Mouse (Mus musculus) embryonic facial prominence, embryonic 12.5 days (tissue): ENCODE data around the gene Sec22a. TPM values are rescaled to one million over a fixed set of nuclear protein-coding genes. Genes with fewer than 3 reads are reported as not detected.

Experiments
- ATAC-seq: fragments of 200-750 bp; cut with Nextera tagmentation; 2 replicates; pipeline ENCODE4 v1.8.0; 2017; ENCODE audit not compliant: insufficient number of reproducible peaks, insufficient read depth, low FRiP score, low TSS enrichment
- H3K27ac ChIP-seq: fragments of 300-500 bp; sonication (generic); 2 replicates; pipeline ENCODE4 v1.5.1; 2016; ENCODE audit warnings: mild to moderate bottlenecking
- H3K27me3 ChIP-seq: fragments of 300-500 bp; sonication (generic); 2 replicates; pipeline ENCODE4 v1.6.1; 2016; ENCODE audit warnings: mild to moderate bottlenecking, moderate library complexity
- H3K36me3 ChIP-seq: fragments of 300-500 bp; sonication (generic); 2 replicates; pipeline ENCODE4 v1.6.1; 2016; ENCODE audit warnings: mild to moderate bottlenecking
- H3K4me1 ChIP-seq: fragments of 300-500 bp; sonication (generic); 2 replicates; pipeline ENCODE4 v1.6.1; 2016
- H3K4me2 ChIP-seq: fragments of 300-500 bp; sonication (generic); replicated peaks from 2 replicates; pipeline ENCODE4 v1.6.1; 2016; ENCODE audit warnings: mild to moderate bottlenecking, moderate library complexity
- H3K4me3 ChIP-seq: fragments of 300-500 bp; sonication (generic); 2 replicates; pipeline ENCODE4 v1.5.1; 2016; ENCODE audit warnings: mild to moderate bottlenecking
- H3K9ac ChIP-seq: fragments of 300-500 bp; sonication (generic); 2 replicates; pipeline ENCODE4 v1.6.1; 2016; ENCODE audit warnings: mild to moderate bottlenecking, moderate library complexity
- H3K9me3 ChIP-seq: fragments of 300-500 bp; sonication (generic); 2 replicates; pipeline ENCODE4 v1.6.1; 2016; ENCODE audit warnings: mild to moderate bottlenecking, moderate library complexity
- WGBS: fragments of 180-500 bp; shearing (Covaris S2); methylation state at CpG from one replicate; pipeline ENCODE4 v1.1.7; 2016; 5-methylcytosine and 5-hydroxymethylcytosine counted together
- polyA plus RNA-seq: library from polyadenylated mRNA; unstranded; fragments of >200 nt; fragmentation: Nextera tagmentation; extraction: Ambion mirVana; gene quantifications from 2 replicates; pipeline ENCODE4 v1.2.1, GENCODE M21; 2016

Sec22a gene
- polyA plus RNA-seq, 1 experiment from 2014 or later = 44.1 TPM

GRCm38 (mm10) chr16:35308486-35309143 lies 55.1 kb downstream of the Sec22a start:
- Histone ChIP-seq H3K27ac (no peak overlapping the region), H3K36me3 (peaks cover 12% of the 10 kb centered on the region; the same call in 1 of the 2 replicates), H3K4me3 (no peak overlapping the region), H3K9ac (no peak overlapping the region), H3K4me1 (no peaks in the 10 kb centered on the region), H3K4me2 (no peak overlapping the region), H3K27me3 (no peaks in the 10 kb centered on the region), H3K9me3 (no peaks in the 10 kb centered on the region)
- WGBS = 85% methylated on average over 6 of the region's 6 CpGs
- ATAC-seq = no peak

- no peak overlapping the region for H3K9ac ChIP-seq
- no peaks in the 10 kb centered on the region for H3K9me3 ChIP-seq
- no peak for ATAC-seq
- no peak overlapping the region for H3K27ac ChIP-seq
- no peak overlapping the region for H3K4me3 ChIP-seq
- H3K4me1 ChIP-seq = no peaks in the 10 kb centered on the region
- no peaks in the 10 kb centered on the region for H3K27me3 ChIP-seq
- WGBS = 80% methylated on average over 6 of the region's 6 CpGs
- H3K36me3 ChIP-seq = peaks cover 10% of the 10 kb centered on the region; the same call in 1 of the 2 replicates
- no peak overlapping the region for H3K4me2 ChIP-seq
Observed at GRCm38 (mm10) chr16:35308016-35308415, 55.7 kb downstream of the Sec22a start.

- Histone ChIP-seq H3K36me3 (peaks cover 7% of the 10 kb centered on the region; the same call in 1 of the 2 replicates), H3K4me3 (no peak overlapping the region), H3K27ac (no peak overlapping the region), H3K9ac (no peak overlapping the region), H3K4me1 (no peaks in the 10 kb centered on the region), H3K27me3 (no peaks in the 10 kb centered on the region), H3K9me3 (no peaks in the 10 kb centered on the region), H3K4me2 (no peak overlapping the region)
- 78% methylated on average over 2 of the region's 2 CpGs for WGBS
- ATAC-seq = no peak
Observed at GRCm38 (mm10) chr16:35307331-35307730, 56.4 kb downstream of the Sec22a start.

GRCm38 (mm10) chr16:35306631-35307030 lies 57.1 kb downstream of the Sec22a start:
- no peaks in the 10 kb centered on the region for H3K4me1 ChIP-seq
- no peak overlapping the region for H3K27ac ChIP-seq
- no peak overlapping the region for H3K4me3 ChIP-seq
- H3K9ac ChIP-seq = no peak overlapping the region
- H3K27me3 ChIP-seq = no peaks in the 10 kb centered on the region
- peaks cover 7% of the 10 kb centered on the region; the same call in 1 of the 2 replicates for H3K36me3 ChIP-seq
- WGBS = 82% methylated on average over 2 of the region's 2 CpGs
- H3K9me3 ChIP-seq = no peaks in the 10 kb centered on the region
- H3K4me2 ChIP-seq = no peak overlapping the region
- no peak for ATAC-seq

GRCm38 (mm10) chr16:35305226-35305625 lies 58.5 kb downstream of the Sec22a start:
- no peak overlapping the region for H3K4me3 ChIP-seq
- no peak overlapping the region for H3K4me2 ChIP-seq
- H3K27ac ChIP-seq = no peak overlapping the region
- H3K9ac ChIP-seq = no peak overlapping the region
- WGBS = 86% methylated on average over 7 of the region's 7 CpGs
- H3K27me3 ChIP-seq = no peaks in the 10 kb centered on the region
- H3K4me1 ChIP-seq = no peaks in the 10 kb centered on the region
- peaks cover 7% of the 10 kb centered on the region; the same call in 1 of the 2 replicates for H3K36me3 ChIP-seq
- no peak for ATAC-seq
- no peaks in the 10 kb centered on the region for H3K9me3 ChIP-seq

- ATAC-seq = no peak
- no peak overlapping the region for H3K4me3 ChIP-seq
- no peaks in the 10 kb centered on the region for H3K27me3 ChIP-seq
- no peaks in the 10 kb centered on the region for H3K9me3 ChIP-seq
- no peak overlapping the region for H3K4me2 ChIP-seq
- H3K9ac ChIP-seq = no peak overlapping the region
- peaks cover 7% of the 10 kb centered on the region; the same call in 1 of the 2 replicates for H3K36me3 ChIP-seq
- H3K4me1 ChIP-seq = no peaks in the 10 kb centered on the region
- H3K27ac ChIP-seq = no peak overlapping the region
- WGBS = 87% methylated on average over 5 of the region's 5 CpGs
Observed at GRCm38 (mm10) chr16:35304416-35304815, 59.3 kb downstream of the Sec22a start.

GRCm38 (mm10) chr16:35303721-35304120 lies 60.0 kb downstream of the Sec22a start:
- no peaks in the 10 kb centered on the region for H3K27me3 ChIP-seq
- WGBS = 89% methylated on average over 6 of the region's 6 CpGs
- H3K9ac ChIP-seq = no peak overlapping the region
- no peaks in the 10 kb centered on the region for H3K4me1 ChIP-seq
- H3K4me2 ChIP-seq = no peak overlapping the region
- no peak overlapping the region for H3K27ac ChIP-seq
- peaks cover 7% of the 10 kb centered on the region; the same call in 1 of the 2 replicates for H3K36me3 ChIP-seq
- H3K4me3 ChIP-seq = no peak overlapping the region
- no peaks in the 10 kb centered on the region for H3K9me3 ChIP-seq
- ATAC-seq = no peak

GRCm38 (mm10) chr16:35302441-35303280 lies 61.1 kb downstream of the Sec22a start:
- Histone ChIP-seq H3K4me3 (no peak overlapping the region), H3K4me2 (no peak overlapping the region), H3K4me1 (no peaks in the 10 kb centered on the region), H3K27ac (no peak overlapping the region), H3K9ac (no peak overlapping the region), H3K36me3 (peaks cover 7% of the 10 kb centered on the region; the same call in 1 of the 2 replicates), H3K27me3 (no peaks in the 10 kb centered on the region), H3K9me3 (no peaks in the 10 kb centered on the region)
- WGBS = 52% methylated on average over 7 of the region's 7 CpGs
- ATAC-seq = no peak

GRCm38 (mm10) chr16:35300156-35300555 lies 63.6 kb downstream of the Sec22a start:
- H3K36me3 ChIP-seq = peaks cover 5% of the 10 kb centered on the region; the same call in 1 of the 2 replicates
- H3K27ac ChIP-seq = no peak overlapping the region
- H3K9ac ChIP-seq = no peak overlapping the region
- ATAC-seq = no peak
- 84% methylated on average over 6 of the region's 6 CpGs for WGBS
- no peak overlapping the region for H3K4me2 ChIP-seq
- H3K27me3 ChIP-seq = no peaks in the 10 kb centered on the region
- H3K4me3 ChIP-seq = no peak overlapping the region
- no peaks in the 10 kb centered on the region for H3K4me1 ChIP-seq
- no peaks in the 10 kb centered on the region for H3K9me3 ChIP-seq

- Histone ChIP-seq H3K36me3 (no peaks in the 10 kb centered on the region), H3K4me2 (no peak overlapping the region), H3K4me1 (no peaks in the 10 kb centered on the region), H3K4me3 (no peak overlapping the region), H3K27ac (no peak overlapping the region), H3K27me3 (no peaks in the 10 kb centered on the region), H3K9me3 (no peaks in the 10 kb centered on the region), H3K9ac (no peak overlapping the region)
- 76% methylated on average over 5 of the region's 5 CpGs for WGBS
- ATAC-seq = no peak
Observed at GRCm38 (mm10) chr16:35297786-35298185, 65.9 kb downstream of the Sec22a start.

- no peak overlapping the region for H3K9ac ChIP-seq
- no peak overlapping the region for H3K27ac ChIP-seq
- WGBS = 92% methylated on average over 5 of the region's 5 CpGs
- no peaks in the 10 kb centered on the region for H3K9me3 ChIP-seq
- peaks cover 8% of the 10 kb centered on the region for H3K36me3 ChIP-seq
- H3K27me3 ChIP-seq = no peaks in the 10 kb centered on the region
- H3K4me1 ChIP-seq = no peaks in the 10 kb centered on the region
- no peak overlapping the region for H3K4me3 ChIP-seq
- ATAC-seq = no peak
- no peak overlapping the region for H3K4me2 ChIP-seq
Observed at GRCm38 (mm10) chr16:35287244-35287643, 76.5 kb downstream of the Sec22a start.

- Histone ChIP-seq H3K27me3 (no peaks in the 10 kb centered on the region), H3K4me1 (no peaks in the 10 kb centered on the region), H3K27ac (no peak overlapping the region), H3K4me3 (no peak overlapping the region), H3K9ac (no peak overlapping the region), H3K4me2 (no peak overlapping the region), H3K9me3 (no peaks in the 10 kb centered on the region), H3K36me3 (peaks cover 8% of the 10 kb centered on the region)
- ATAC-seq = no peak
- WGBS = 76% methylated on average over 9 of the region's 9 CpGs
Observed at GRCm38 (mm10) chr16:35285821-35286220, 77.9 kb downstream of the Sec22a start.
